Mouse (Mus musculus) adrenal gland (tissue): Measurements from ENCODE around the gene Pcsk1.

Experiments used
- intact Hi-C: fragments of 180-260 bp; cut with DNase I; formaldehyde crosslinking; loops from one replicate; pipeline ENCODE4 v1.15.1; 2025
- long read RNA-seq, 2 experiments: library from polyadenylated mRNA; unstranded; transcript quantifications; one replicate each; pipeline ENCODE4 v2.0.0; 2020; ENCODE audit warnings: borderline replicate concordance in 1 of 2; ENCODE audit not compliant: insufficient replicate concordance in 1 of 2

Pcsk1 gene
- long read RNA-seq, experiment 1, full-length matches to known transcripts = 7 of 15 reads
- long read RNA-seq, experiment 1, partial matches to known transcripts = 5 of 15 reads
- long read RNA-seq, experiment 1, other reads (novel, unspliced or antisense) = 3 of 15 reads
- long read RNA-seq, experiment 2, full-length matches to known transcripts = 13 of 22 reads
- long read RNA-seq, experiment 2, partial matches to known transcripts = 6 of 22 reads
- long read RNA-seq, experiment 2, other reads (novel, unspliced or antisense) = 3 of 22 reads

DNA sequence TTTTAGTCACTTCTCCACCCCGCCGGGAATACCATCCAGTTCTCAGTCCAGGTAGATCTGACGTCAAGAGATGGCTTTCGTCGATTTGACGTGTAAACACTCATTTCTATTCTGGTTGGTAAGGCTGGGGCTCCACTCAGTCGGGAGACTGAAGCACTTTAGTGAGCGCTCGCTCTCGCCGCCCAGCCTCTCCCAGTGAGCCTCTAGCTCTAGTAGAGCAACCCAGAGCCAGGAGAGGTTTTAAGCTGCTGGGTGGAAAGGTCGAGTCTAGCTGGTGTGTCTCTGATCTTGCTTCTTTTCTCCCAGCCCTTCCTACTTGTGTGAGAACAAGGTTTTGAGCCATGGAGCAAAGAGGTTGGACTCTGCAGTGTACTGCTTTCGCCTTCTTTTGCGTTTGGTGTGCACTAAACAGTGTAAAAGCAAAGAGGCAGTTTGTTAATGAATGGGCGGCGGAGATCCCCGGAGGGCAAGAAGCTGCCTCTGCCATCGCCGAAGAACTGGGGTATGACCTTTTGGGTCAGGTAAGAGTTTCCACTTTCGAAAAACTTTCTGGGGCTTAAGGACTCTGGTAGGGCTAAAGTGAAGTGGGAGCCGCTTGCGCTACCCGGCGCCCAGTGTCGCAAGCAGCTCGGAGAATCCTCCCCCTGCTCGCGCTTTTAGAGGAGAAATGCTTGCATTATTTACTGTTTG lies at the start of gene Pcsk1:
TSS of gene Pcsk1 (plus strand) at position 106 of the 690 bp plus-strand sequence.
- intact Hi-C loops = no loop called here

DNA sequence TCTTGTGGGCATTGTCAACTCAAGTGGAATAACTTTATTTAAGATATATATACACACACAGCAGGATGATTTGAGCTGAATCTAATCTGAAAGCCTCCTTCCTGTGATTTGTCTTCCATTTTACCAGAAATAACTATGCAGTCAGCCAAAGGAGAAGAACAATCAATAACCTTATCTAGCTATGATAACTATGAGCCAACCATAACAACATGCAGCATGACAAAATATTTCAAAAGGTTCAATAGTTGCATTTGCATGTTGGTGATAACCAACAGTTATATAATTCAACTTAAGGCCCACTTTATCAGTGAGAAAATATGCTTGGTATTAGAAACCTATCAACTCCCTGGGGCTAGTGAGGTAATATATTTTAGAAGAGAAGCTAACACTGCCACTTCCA lies 30.8 kb upstream of the Pcsk1 start:
- intact Hi-C loops = no loop called here

DNA sequence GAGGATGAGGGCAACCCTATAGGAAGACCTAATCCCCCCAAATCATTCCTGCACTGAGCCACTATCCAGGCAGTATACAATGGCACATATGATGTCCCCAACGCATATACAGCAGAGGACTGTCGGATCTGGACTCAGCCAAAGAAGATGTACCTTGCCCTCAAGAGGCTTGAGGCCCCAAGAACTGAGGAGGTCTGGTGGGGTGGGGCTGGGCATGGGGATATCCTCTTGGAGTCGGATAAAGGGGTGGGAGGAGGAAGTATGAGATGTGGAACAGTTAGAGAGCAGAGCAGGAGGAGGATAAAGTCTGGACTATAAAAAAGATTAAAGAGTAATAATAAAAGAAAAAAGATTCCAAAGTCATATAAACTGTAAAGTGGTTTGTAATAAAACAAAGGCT lies 25.7 kb upstream of the Pcsk1 start:
- intact Hi-C loops = no loop called here

DNA sequence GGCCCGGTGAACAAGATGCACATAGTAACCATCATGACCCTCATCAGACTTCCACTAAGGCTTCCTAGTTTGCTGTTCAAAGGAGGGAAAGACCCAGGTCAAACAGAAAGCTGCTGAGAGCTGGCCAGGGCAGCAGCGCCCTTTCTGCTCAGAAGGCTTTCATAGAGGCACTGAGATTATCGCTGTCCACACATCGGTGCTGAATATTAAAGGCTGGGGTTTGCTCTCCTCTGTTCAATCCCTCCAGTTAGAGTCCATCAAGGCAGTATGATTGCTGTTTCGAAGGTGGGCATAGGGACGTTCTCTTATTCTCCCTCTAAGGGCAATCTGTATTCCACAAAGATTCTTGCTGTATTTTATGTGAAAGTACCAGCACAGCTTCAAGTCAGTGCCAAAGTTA lies 1.0 kb upstream of the Pcsk1 start:
- intact Hi-C loops = no loop called here

DNA sequence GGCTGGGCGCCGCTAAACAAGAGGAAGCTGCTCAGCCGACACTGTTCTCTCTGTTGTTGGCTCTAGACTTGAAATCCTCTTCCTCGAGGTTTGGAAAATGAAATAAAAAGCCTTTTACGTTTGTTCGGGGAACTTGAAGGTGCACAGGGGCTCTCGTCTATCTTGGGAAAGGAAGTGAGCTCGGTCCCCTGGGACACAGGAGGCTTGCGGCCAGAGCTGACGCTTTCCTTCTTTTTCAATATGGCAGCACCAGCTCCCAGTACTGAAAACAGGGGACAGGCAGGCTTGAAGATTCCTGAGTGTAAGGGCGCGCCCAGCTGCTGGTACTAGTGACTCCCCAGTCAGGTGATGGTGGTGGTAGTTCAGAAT lies 769 bp downstream of the Pcsk1 start:
- intact Hi-C loops = no loop called here

DNA sequence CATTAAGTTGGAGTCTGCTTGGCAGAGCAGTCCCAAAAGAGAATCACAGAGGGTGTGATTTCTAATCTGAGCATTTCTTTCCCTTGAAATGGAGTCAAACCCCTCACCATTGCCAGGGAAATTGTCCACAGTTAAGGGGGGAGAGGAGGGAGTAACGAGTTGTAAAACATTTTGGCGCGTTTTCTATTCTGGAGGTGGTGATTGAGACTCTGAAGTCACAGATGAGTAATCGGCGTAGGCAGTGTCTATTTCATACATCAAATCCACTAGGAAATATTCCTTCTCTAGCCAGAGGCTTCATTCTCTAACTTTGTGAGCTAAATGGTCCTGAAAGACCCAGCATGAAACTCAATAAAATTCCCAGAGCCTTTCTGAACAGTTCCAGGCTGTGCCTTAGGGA lies 1.4 kb downstream of the Pcsk1 start:
- intact Hi-C loops = no loop called here

DNA sequence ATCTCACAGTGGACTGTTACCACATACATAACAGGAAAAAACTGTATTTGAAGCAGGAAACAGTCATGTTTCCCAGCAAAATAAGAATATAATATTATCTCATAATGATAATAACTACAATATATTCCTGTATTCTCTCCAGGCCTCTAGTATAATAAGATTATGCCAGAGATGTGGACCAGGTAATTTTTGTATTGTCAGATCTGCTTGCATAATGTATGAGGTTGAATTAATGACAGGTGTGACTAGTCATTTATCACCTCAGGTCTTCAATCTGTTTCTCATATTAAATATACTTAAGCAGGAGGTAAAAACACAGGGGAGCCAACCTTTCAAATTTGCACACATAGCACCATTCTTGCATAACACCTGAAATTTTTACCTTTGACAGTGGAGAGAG lies 5.9 kb downstream of the Pcsk1 start:
- intact Hi-C loops = no loop called here

DNA sequence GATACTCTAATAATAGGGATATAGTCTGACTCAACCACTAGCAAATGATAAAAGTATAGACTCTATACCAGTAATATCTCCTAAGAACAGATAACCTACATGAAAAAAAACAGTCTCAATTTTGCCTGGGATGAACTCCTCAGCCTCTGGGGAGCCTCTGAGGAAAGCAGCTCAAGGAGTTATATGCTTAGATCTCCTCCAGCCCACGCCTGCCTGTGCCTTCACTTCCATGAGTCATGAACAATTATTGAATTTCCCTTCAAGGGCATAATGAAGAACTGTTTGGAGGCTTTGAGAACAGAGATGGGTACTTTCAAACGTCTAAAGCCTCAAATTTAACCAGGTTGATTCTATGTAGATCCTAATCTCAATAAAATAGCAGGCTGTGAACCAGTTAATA lies 23.5 kb downstream of the Pcsk1 start:
- intact Hi-C loops = no loop called here

DNA sequence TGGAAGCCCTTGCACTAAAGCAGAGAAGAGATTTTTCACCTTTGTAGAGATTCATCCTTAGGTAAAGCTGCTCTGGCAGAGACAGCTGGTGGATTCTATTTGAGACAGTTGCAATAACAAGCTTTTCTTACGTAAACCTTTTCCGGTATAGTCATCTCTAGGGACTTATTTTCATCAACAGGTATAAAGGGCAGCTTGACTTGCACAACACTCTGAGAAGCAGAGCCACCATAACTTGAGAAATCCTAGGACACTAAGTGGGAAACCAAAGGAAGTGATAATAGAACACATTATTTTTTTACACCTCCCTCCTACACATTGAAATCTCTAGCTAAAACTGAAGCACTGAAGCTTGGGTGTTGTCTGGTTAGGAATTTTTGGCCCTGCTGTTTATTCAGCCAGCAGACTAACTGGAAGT lies 24.4 kb downstream of the Pcsk1 start:
- intact Hi-C loops = no loop called here

DNA sequence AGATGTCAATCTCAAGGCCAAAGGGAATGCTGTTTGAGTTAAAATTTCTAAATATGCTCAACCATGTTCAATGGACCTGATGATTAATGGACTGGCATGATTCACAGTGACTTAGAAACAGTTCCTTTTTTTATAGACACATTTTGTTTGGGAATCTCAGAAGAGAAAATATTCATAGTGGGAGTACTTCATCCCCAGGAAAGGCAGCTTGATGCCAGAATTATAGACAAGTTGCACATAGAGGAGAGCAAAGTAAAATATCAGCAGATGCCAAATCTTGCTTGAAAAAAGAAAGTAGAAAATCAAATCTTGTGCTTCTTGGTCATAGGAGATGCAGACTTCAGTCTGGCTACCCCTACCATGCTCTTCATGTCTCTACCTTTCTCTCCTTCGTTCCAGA lies 25.2 kb downstream of the Pcsk1 start:
- intact Hi-C loops = no loop called here

DNA sequence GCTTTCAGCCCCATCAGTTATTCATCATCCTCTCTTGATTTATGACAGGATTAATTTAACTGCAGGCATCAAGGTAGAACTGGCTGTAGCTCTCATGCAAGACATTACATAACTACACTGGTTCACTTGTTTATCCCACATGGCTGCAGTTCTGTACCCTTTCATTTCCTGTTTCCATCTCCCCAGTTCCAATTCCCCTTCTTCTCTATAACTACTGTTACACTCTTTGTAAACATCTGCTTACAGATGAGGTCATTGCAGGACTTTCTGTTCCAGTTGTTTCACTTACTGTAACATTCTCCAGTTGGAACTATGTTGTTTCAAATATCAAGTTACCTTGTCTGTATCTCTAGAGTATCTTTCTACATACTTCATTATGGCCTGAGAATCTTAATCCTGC lies 46.2 kb downstream of the Pcsk1 start:
- intact Hi-C loops = no loop called here

DNA sequence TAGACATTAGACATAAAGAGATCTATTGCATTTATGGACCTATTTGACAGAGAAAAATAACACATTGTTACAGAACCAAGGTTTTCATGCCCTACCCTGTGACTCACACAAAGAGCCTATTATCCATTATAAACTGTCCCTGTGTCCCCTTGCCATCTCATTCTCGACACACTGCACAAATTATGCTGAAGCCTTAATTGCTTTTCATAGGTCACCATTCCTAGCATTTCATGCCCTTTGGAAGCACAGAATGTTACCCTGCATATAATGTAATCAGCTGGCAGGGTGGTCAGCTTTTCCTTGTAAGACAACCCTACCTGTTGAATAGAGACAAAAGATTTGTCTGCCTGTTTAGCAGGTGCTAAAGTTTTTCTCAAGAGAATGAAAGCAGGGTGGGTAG lies 71.0 kb downstream of the Pcsk1 start:
- intact Hi-C loops = no loop called here

DNA sequence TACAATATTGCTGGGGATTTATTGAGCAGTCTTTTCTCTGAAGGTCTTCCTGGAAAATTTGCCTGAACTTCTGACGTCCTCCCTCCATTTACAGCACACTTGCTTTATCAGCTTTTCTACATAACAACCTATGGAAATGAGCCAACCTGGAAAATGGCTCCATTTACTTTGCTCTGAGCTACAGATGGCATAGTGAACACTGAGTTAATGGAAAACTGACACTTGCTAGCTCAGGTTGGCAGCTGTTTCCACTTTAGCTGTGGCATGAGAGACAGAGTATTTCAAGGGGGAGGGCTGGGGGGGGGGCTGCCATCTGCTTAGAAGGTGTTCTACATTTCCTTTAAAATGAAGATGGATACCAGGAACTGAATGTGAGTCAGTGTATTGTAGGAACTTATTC lies 73.8 kb downstream of the Pcsk1 start:
- intact Hi-C loops = no loop called here
